Mouse (Mus musculus): Measurements from ENCODE around the gene Aptx.

Aptx gene

DNA sequence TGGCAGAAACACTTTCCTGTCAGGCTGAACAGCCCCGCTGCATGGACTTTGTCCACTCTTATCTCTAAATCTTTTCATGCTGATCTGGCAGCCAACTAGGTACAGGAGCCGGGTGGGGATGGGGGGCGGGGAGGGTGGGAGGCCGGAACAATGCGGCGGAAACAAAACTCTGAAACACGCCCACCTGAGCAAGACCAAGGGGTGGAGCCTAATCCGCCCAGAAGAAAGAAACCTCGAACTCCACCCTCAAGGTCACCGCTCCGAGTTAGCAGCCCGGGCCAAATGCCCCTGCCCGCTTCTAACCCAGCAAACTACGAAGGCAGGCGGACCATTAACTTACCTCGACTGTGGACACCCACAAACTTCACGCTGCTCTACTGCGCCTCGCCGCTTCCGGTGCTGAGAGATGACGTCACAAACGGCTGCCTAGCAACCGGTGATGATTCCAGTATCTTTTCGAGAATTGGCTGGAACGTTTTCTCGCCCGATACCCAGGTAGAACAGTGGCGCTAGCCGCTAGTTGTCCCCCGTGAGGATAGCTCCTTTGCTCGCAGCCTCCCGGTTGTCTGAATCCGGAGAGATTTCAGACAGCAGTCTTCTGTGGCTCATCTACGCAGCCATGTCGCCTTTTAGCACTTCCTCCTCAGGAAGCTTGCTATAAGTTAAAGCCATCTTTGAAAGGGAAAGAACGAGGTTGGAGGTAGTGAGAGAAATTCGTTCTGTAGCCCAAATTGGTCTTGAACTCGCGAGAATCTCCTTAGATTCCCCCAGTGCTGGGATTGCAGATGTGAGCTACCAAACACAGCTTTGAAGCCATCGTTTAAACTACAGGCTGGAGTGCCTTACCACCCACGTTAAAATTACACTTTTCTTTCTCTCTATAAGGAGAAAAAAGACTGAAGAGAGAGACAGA, at the start of gene Aptx:
TSS of gene Aptx (minus strand) at position 398 of the 913 bp plus-strand sequence.
- DNase-seq (ENCODE audit: low read depth, low spot score) = peak; percentile 96

- DNase-seq (ENCODE audit: low read depth, low spot score) = no peak
Measured at GRCm38 (mm10) chr4:40735351-40735750, 32.4 kb upstream of the Aptx start.

GRCm38 (mm10) chr4:40731262-40731661, 28.3 kb upstream of the Aptx start:
- no peak for DNase-seq (ENCODE audit: low read depth, low spot score)

DNA sequence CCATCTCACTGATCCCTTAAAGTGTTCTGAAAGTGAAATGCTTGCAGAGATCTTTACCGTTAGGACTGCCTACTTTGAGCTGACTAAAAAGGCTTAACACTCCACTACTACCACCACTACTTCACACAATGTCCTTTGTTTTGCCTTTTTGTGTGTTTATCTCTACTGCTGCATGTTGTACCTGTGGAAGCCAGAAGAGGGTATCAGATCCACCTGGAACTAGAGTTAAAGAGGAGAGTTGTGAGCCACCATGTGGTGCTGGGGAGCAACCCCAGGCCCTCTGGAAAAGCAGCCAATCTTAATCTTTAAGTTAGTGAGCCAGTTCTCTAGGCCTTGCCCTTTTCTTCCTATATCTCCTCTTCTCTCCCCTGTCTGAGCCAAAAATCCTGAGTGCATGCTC, 24.3 kb upstream of the Aptx start:
- peak; percentile 52 for DNase-seq (ENCODE audit: low read depth, low spot score)

DNA sequence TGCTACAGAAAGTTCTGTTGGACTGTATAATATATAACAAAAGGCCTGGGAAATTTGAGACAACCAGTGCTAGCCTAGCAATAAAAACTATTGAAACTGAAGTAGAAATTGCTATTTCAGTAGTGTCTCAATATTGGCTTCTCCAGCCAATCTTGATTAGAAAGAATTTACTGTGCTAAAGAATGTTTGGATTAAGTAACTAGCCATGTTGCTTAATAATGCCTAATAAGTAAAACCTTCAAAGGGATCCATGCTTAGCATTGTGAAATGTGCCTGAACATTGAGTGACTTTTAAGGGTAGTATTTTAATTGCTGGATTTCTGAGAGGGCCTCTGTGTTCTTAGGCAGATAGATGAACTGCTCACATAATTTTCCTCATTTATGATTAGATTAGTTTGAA, 22.6 kb upstream of the Aptx start:
- DNase-seq (ENCODE audit: low read depth, low spot score) = no peak

DNA sequence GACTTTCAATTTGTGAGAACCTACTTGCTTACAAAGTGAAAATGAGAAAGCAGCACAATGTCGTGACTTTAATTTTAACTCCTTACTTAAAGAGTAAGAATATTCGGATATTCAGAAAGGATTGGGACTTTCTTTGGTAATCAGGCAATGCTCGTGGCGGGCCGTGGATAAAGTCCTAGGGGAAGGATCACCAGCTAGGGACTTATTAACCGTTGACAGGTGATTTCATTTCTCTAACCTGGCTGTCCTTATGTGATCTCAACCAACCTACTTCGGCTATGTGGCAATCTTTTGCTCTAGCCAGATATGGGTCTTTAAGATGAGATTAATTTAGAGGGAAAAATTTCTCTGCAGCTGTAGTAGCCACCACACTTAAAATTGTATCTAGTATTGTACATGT, 22.1 kb upstream of the Aptx start:
- DNase-seq (ENCODE audit: low read depth, low spot score) = no peak

GRCm38 (mm10) chr4:40722687-40723460, 19.9 kb upstream of the Aptx start:
- DNase-seq (ENCODE audit: low read depth, low spot score) = peak; percentile 81

GRCm38 (mm10) chr4:40722011-40722666, 19.1 kb upstream of the Aptx start, which contains the start of gene Dnaja1:
Dnaja1 (plus strand) TSS chr4:40722150.
- DNase-seq (ENCODE audit: low read depth, low spot score) = peak; percentile 92

DNA sequence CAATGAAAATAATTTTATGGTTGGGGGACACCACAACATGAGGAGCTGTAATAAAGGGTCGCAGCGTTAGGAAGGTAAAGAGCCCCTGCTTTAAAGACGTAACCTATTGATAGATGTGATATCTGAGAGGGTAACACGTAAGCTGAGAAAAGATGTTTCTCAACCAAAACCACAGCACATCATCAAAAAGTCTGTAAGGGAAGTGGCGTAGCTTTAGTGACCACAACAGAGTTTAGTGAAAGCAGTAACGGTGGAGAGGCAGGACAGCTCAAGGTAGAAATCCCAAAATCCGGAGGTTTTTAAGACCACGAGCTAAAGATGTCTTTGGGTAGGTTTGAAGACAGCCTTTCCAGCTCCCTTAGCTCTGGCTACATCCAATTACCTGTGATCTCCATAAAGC, 17.9 kb upstream of the Aptx start:
- DNase-seq (ENCODE audit: low read depth, low spot score) = no peak

GRCm38 (mm10) chr4:40717141-40717540, 14.1 kb upstream of the Aptx start:
- peak; percentile 64 for DNase-seq (ENCODE audit: low read depth, low spot score)

- DNase-seq (ENCODE audit: low read depth, low spot score) = peak; percentile 63
Measured at GRCm38 (mm10) chr4:40703710-40704275, 799 bp upstream of the Aptx start.

- DNase-seq (ENCODE audit: low read depth, low spot score) = peak; percentile 22
Measured at GRCm38 (mm10) chr4:40701796-40702195, 1.2 kb downstream of the Aptx start.

DNA sequence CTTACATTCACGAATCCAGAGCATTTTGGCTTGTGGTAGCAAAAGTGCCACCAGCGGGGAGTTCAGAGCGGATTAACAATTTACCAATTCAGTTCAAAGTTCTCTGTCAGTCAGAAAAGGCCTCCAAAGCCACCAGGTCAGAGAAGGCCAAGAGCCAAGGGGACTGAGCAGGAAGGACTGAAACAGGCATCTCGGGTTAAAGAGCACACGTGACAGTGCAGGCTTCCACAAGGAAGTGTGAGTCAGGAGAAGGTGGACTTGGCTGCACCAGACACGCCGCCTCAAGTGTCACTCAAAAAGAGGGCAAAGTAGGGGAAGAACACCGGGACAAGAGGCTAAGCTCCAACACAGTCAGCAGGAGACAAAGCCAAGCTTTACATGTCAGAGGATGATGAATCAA, 2.8 kb downstream of the Aptx start:
- peak; percentile 34 for DNase-seq (ENCODE audit: low read depth, low spot score)

GRCm38 (mm10) chr4:40697059-40697458, 5.9 kb downstream of the Aptx start:
- DNase-seq (ENCODE audit: low read depth, low spot score) = no peak

- DNase-seq (ENCODE audit: low read depth, low spot score) = no peak
Measured at GRCm38 (mm10) chr4:40691100-40691499, 11.9 kb downstream of the Aptx start.

DNA sequence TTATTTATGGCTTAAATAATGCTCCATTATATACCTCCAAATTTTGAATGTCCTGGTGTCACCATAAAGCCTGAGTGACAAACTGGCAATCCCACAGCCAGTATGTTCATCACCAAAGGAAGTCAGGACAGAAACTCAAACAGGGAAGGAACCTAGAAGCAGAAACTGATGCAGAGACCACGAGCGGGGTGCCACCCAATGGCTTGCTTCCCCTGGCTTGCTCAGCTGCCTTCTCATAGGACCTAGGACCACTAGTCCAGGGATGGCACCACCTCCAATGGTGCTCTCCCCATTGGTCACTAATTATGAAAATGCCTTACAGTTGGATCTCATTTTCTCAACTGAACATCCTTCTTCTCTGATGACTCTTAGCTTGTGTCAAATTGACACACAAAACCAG, 19.7 kb downstream of the Aptx start:
- no peak for DNase-seq (ENCODE audit: low read depth, low spot score)

DNA sequence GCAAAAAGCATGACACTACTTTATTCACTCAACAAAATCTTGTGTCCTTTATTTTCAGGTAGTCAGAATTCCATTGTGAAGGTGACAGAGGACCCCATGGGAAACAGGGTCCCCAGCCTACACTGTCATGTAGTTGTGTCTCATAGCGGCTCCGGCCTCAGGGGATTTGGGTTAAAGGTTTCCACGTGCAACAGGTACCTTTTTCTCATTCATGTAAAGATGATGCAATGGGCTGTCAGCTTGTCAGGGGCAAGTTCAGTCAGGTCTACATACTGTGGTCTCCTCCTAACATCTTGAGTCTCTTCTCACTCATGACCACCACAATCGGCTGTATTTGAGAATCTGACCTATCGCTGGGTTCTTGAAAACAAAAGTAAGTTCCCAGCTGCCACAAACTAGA, 20.6 kb downstream of the Aptx start:
- no peak for DNase-seq (ENCODE audit: low read depth, low spot score)

GRCm38 (mm10) chr4:40681908-40682307, 21.1 kb downstream of the Aptx start:
- peak; percentile 73 for DNase-seq (ENCODE audit: low read depth, low spot score)

GRCm38 (mm10) chr4:40680250-40680860, 22.6 kb downstream of the Aptx start:
- peak; percentile 75 for DNase-seq (ENCODE audit: low read depth, low spot score)

- peak; percentile 17 for DNase-seq (ENCODE audit: low read depth, low spot score)
Measured at GRCm38 (mm10) chr4:40677132-40677531, 25.9 kb downstream of the Aptx start.

GRCm38 (mm10) chr4:40676338-40676737, 26.7 kb downstream of the Aptx start:
- no peak for DNase-seq (ENCODE audit: low read depth, low spot score)
